Mouse (Mus musculus): ENCODE measurements around the gene Dars2. TPM values are rescaled to one million over a fixed set of nuclear protein-coding genes. Genes with fewer than 3 reads are reported as not detected.

The Dars2 gene
- 48.7 and 53.9 TPM in 2 replicates for polyA plus RNA-seq (2014; fragmentation: Nextera tagmentation; extraction: Ambion mirVana)

- Histone ChIP-seq H3K4me3 (ENCODE audit: low read depth, low read length) (peak within 1 kb of the TSS; percentile 73), H3K4me2 (ENCODE audit: low read depth, low read length) (peak within 1 kb of the TSS; percentile 79), H3K27ac (replicated peaks; ENCODE audit: low read depth, low read length) (peak within 1 kb of the TSS; percentile 28), H3K9me3 (replicated peaks; ENCODE audit: control insufficient read depth, low read length) (no peaks in the 10 kb centered on the region), H3K9ac (replicated peaks; ENCODE audit: low read length) (peak within 1 kb of the TSS; percentile 74), H3K4me1 (ENCODE audit: control insufficient read depth, insufficient read depth, low read length) (no peaks in the 10 kb centered on the region), H3K27me3 (ENCODE audit: control insufficient read depth, insufficient read depth, low read length) (no peaks in the 10 kb centered on the region), H3K36me3 (replicated peaks; ENCODE audit: control insufficient read depth, insufficient read depth, low read depth, low read length) (no peaks in the 10 kb centered on the region)
- DNase-seq (ENCODE audit: low spot score) (peak; percentile 96), ATAC-seq (replicated peaks; ENCODE audit: insufficient number of reproducible peaks, low FRiP score, low TSS enrichment, low read depth) (peak; percentile 97)
- 0% methylated on average over 57 of the region's 57 CpGs for WGBS
Measured at GRCm38 (mm10) chr1:161070352-161071271, at the start of gene Dars2, which contains the start of gene Cenpl. TSS of gene Dars2 (minus strand) at chr1:161070658. TSS of gene Cenpl (plus strand) at chr1:161070713.

GRCm38 (mm10) chr1:161114591-161114990, 44.1 kb upstream of the Dars2 start:
- DNase-seq (ENCODE audit: low spot score) (no peak), ATAC-seq (replicated peaks; ENCODE audit: insufficient number of reproducible peaks, low FRiP score, low TSS enrichment, low read depth) (no peak)
- Histone ChIP-seq H3K27ac (replicated peaks; ENCODE audit: low read depth, low read length) (no peak overlapping the region), H3K4me1 (ENCODE audit: control insufficient read depth, insufficient read depth, low read length) (no peaks in the 10 kb centered on the region), H3K4me2 (ENCODE audit: low read depth, low read length) (no peak overlapping the region), H3K9ac (replicated peaks; ENCODE audit: low read length) (no peak overlapping the region), H3K9me3 (replicated peaks; ENCODE audit: control insufficient read depth, low read length) (no peaks in the 10 kb centered on the region), H3K4me3 (ENCODE audit: low read depth, low read length) (no peak overlapping the region), H3K36me3 (replicated peaks; ENCODE audit: control insufficient read depth, insufficient read depth, low read depth, low read length) (no peaks in the 10 kb centered on the region), H3K27me3 (ENCODE audit: control insufficient read depth, insufficient read depth, low read length) (no peaks in the 10 kb centered on the region)

GRCm38 (mm10) chr1:161109216-161109615, 38.8 kb upstream of the Dars2 start:
- Histone ChIP-seq H3K9me3 (replicated peaks; ENCODE audit: control insufficient read depth, low read length) (no peaks in the 10 kb centered on the region), H3K9ac (replicated peaks; ENCODE audit: low read length) (no peak overlapping the region), H3K4me1 (ENCODE audit: control insufficient read depth, insufficient read depth, low read length) (no peaks in the 10 kb centered on the region), H3K27me3 (ENCODE audit: control insufficient read depth, insufficient read depth, low read length) (no peaks in the 10 kb centered on the region), H3K4me2 (ENCODE audit: low read depth, low read length) (no peak overlapping the region), H3K4me3 (ENCODE audit: low read depth, low read length) (no peak overlapping the region), H3K27ac (replicated peaks; ENCODE audit: low read depth, low read length) (no peak overlapping the region), H3K36me3 (replicated peaks; ENCODE audit: control insufficient read depth, insufficient read depth, low read depth, low read length) (no peaks in the 10 kb centered on the region)
- 87% methylated on average over 8 of the region's 8 CpGs for WGBS
- ATAC-seq (replicated peaks; ENCODE audit: insufficient number of reproducible peaks, low FRiP score, low TSS enrichment, low read depth) (no peak), DNase-seq (ENCODE audit: low spot score) (no peak)

DNA sequence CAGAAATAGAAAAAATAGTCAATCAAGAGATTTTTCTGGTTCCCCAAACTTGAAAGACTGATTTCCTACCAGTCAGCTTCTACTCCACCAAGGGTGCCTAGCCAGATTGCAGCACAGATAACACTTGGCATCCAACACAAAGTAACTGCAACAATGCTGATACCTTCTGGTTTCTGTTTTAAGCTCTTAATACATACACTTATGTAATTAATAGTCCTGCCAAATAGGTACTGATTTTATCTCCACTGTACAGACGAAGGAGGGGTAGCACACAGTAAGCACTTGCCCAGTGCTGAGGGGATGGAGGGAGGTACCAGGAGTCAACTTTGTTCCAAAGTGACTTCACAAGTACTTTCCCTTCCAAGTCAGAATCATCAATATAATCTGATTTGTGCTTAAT, 33.4 kb upstream of the Dars2 start:
- no peaks in the 10 kb centered on the region for H3K4me1 ChIP-seq (ENCODE audit: control insufficient read depth, insufficient read depth, low read length)
- no peak overlapping the region for H3K9ac ChIP-seq (replicated peaks; ENCODE audit: low read length)
- WGBS = 84% methylated on average over 1 of the region's 1 CpGs
- no peak overlapping the region for H3K27ac ChIP-seq (replicated peaks; ENCODE audit: low read depth, low read length)
- no peak for ATAC-seq (replicated peaks; ENCODE audit: insufficient number of reproducible peaks, low FRiP score, low TSS enrichment, low read depth)
- H3K4me2 ChIP-seq (ENCODE audit: low read depth, low read length) = no peak overlapping the region
- H3K36me3 ChIP-seq (replicated peaks; ENCODE audit: control insufficient read depth, insufficient read depth, low read depth, low read length) = no peaks in the 10 kb centered on the region
- H3K9me3 ChIP-seq (replicated peaks; ENCODE audit: control insufficient read depth, low read length) = no peaks in the 10 kb centered on the region
- H3K4me3 ChIP-seq (ENCODE audit: low read depth, low read length) = no peak overlapping the region
- H3K27me3 ChIP-seq (ENCODE audit: control insufficient read depth, insufficient read depth, low read length) = no peaks in the 10 kb centered on the region
- no peak for DNase-seq (ENCODE audit: low spot score)

GRCm38 (mm10) chr1:161099721-161100405, 29.4 kb upstream of the Dars2 start:
- Histone ChIP-seq H3K4me1 (ENCODE audit: control insufficient read depth, insufficient read depth, low read length) (no peaks in the 10 kb centered on the region), H3K4me3 (ENCODE audit: low read depth, low read length) (no peak overlapping the region), H3K9me3 (replicated peaks; ENCODE audit: control insufficient read depth, low read length) (no peaks in the 10 kb centered on the region), H3K36me3 (replicated peaks; ENCODE audit: control insufficient read depth, insufficient read depth, low read depth, low read length) (no peaks in the 10 kb centered on the region; the same call in 1 of the 2 replicates), H3K4me2 (ENCODE audit: low read depth, low read length) (no peak overlapping the region), H3K9ac (replicated peaks; ENCODE audit: low read length) (no peak overlapping the region), H3K27me3 (ENCODE audit: control insufficient read depth, insufficient read depth, low read length) (no peaks in the 10 kb centered on the region), H3K27ac (replicated peaks; ENCODE audit: low read depth, low read length) (no peak overlapping the region)
- 96% methylated on average over 4 of the region's 4 CpGs for WGBS
- ATAC-seq (replicated peaks; ENCODE audit: insufficient number of reproducible peaks, low FRiP score, low TSS enrichment, low read depth) (no peak), DNase-seq (ENCODE audit: low spot score) (no peak)

- H3K36me3 ChIP-seq (replicated peaks; ENCODE audit: control insufficient read depth, insufficient read depth, low read depth, low read length) = peaks cover 4% of the 10 kb centered on the region
Measured at GRCm38 (mm10) chr1:161077243-161077642, 6.8 kb upstream of the Dars2 start.

GRCm38 (mm10) chr1:161076238-161076637, 5.8 kb upstream of the Dars2 start:
- Histone ChIP-seq H3K4me2 (ENCODE audit: low read depth, low read length) (no peak overlapping the region), H3K27ac (replicated peaks; ENCODE audit: low read depth, low read length) (no peak overlapping the region), H3K36me3 (replicated peaks; ENCODE audit: control insufficient read depth, insufficient read depth, low read depth, low read length) (peaks cover 4% of the 10 kb centered on the region), H3K9ac (replicated peaks; ENCODE audit: low read length) (no peak overlapping the region), H3K9me3 (replicated peaks; ENCODE audit: control insufficient read depth, low read length) (no peaks in the 10 kb centered on the region), H3K4me1 (ENCODE audit: control insufficient read depth, insufficient read depth, low read length) (no peaks in the 10 kb centered on the region), H3K27me3 (ENCODE audit: control insufficient read depth, insufficient read depth, low read length) (no peaks in the 10 kb centered on the region), H3K4me3 (ENCODE audit: low read depth, low read length) (no peak overlapping the region)
- DNase-seq (ENCODE audit: low spot score) (no peak), ATAC-seq (replicated peaks; ENCODE audit: insufficient number of reproducible peaks, low FRiP score, low TSS enrichment, low read depth) (no peak)
- 88% methylated on average over 6 of the region's 6 CpGs for WGBS

More at GRCm38 (mm10) chr1:161077243-161077642, 6.8 kb upstream of the Dars2 start:
- H3K4me1 ChIP-seq (ENCODE audit: control insufficient read depth, insufficient read depth, low read length) = no peaks in the 10 kb centered on the region
- H3K9ac ChIP-seq (replicated peaks; ENCODE audit: low read length) = no peak overlapping the region
- no peak overlapping the region for H3K4me3 ChIP-seq (ENCODE audit: low read depth, low read length)
- no peaks in the 10 kb centered on the region for H3K27me3 ChIP-seq (ENCODE audit: control insufficient read depth, insufficient read depth, low read length)
- H3K4me2 ChIP-seq (ENCODE audit: low read depth, low read length) = no peak overlapping the region
- no peak for ATAC-seq (replicated peaks; ENCODE audit: insufficient number of reproducible peaks, low FRiP score, low TSS enrichment, low read depth)
- H3K9me3 ChIP-seq (replicated peaks; ENCODE audit: control insufficient read depth, low read length) = no peaks in the 10 kb centered on the region
- no peak for DNase-seq (ENCODE audit: low spot score)
- H3K27ac ChIP-seq (replicated peaks; ENCODE audit: low read depth, low read length) = no peak overlapping the region
- WGBS = 94% methylated on average over 3 of the region's 3 CpGs

- Histone ChIP-seq H3K4me2 (ENCODE audit: low read depth, low read length) (peak overlapping the region; percentile 61), H3K4me1 (ENCODE audit: control insufficient read depth, insufficient read depth, low read length) (no peaks in the 10 kb centered on the region), H3K9me3 (replicated peaks; ENCODE audit: control insufficient read depth, low read length) (no peaks in the 10 kb centered on the region), H3K9ac (replicated peaks; ENCODE audit: low read length) (peak overlapping the region; percentile 74), H3K36me3 (replicated peaks; ENCODE audit: control insufficient read depth, insufficient read depth, low read depth, low read length) (no peaks in the 10 kb centered on the region), H3K27ac (replicated peaks; ENCODE audit: low read depth, low read length) (no peak overlapping the region), H3K27me3 (ENCODE audit: control insufficient read depth, insufficient read depth, low read length) (no peaks in the 10 kb centered on the region), H3K4me3 (ENCODE audit: low read depth, low read length) (peak overlapping the region; percentile 73)
- no peak for ATAC-seq (replicated peaks; ENCODE audit: insufficient number of reproducible peaks, low FRiP score, low TSS enrichment, low read depth)
- no peak for DNase-seq (ENCODE audit: low spot score)
- WGBS = under 1% methylated on average over 12 of the region's 12 CpGs
Measured at GRCm38 (mm10) chr1:161071272-161071620, 788 bp upstream of the Dars2 start.

All from embryonic facial prominence, embryonic 11.5 days (tissue).